Mouse (Mus musculus): Measurements from ENCODE around the gene Psen2. TPM values are rescaled to one million over a fixed set of nuclear protein-coding genes. Genes with fewer than 3 reads are reported as not detected.

Psen2 gene
- polyA plus RNA-seq (2015; fragmentation: Nextera tagmentation; extraction: Ambion mirVana) = 19.8 and 20.8 TPM in 2 replicates

- no peaks in the 10 kb centered on the region for H3K4me1 ChIP-seq (replicated peaks; ENCODE audit: insufficient read depth, low read length)
- H3K4me3 ChIP-seq (replicated peaks; ENCODE audit: low read depth, low read length) = no peak within 1 kb of the TSS
- no peak within 1 kb of the TSS for H3K27ac ChIP-seq
- ATAC-seq (replicated peaks; ENCODE audit: low FRiP score, low read depth) = no peak
- no peak within 1 kb of the TSS for H3K9ac ChIP-seq (ENCODE audit: low read depth, low read length)
- no peaks in the 10 kb centered on the region for H3K36me3 ChIP-seq (ENCODE audit: insufficient read depth, low read length)
- WGBS = 35% methylated on average over 7 of the region's 7 CpGs
- peak; percentile 71 for TF ChIP-seq CTCF (IDR thresholded peaks at IDR 0.05; ENCODE audit: low read depth)
- no peak for DNase-seq (ENCODE audit: low spot score)
- H3K4me2 ChIP-seq (ENCODE audit: low read length) = no peak within 1 kb of the TSS
- no peaks in the 10 kb centered on the region for H3K9me3 ChIP-seq (replicated peaks; ENCODE audit: low read length)
- H3K27me3 ChIP-seq (ENCODE audit: insufficient read depth, low read length) = no peaks in the 10 kb centered on the region
Observed at GRCm38 (mm10) chr1:180263364-180263997, at the start of gene Psen2. Gene Psen2 (minus strand): TSS chr1:180263438.

- Histone ChIP-seq H3K4me1 (replicated peaks; ENCODE audit: insufficient read depth, low read length) (peaks cover 8% of the 10 kb centered on the region; the same call in 1 of the 2 replicates), H3K4me2 (ENCODE audit: low read length) (no peak overlapping the region), H3K4me3 (replicated peaks; ENCODE audit: low read depth, low read length) (no peak overlapping the region), H3K36me3 (ENCODE audit: insufficient read depth, low read length) (no peaks in the 10 kb centered on the region), H3K27me3 (ENCODE audit: insufficient read depth, low read length) (no peaks in the 10 kb centered on the region), H3K9me3 (replicated peaks; ENCODE audit: low read length) (no peaks in the 10 kb centered on the region), H3K27ac (no peak overlapping the region), H3K9ac (ENCODE audit: low read depth, low read length) (no peak overlapping the region)
- ATAC-seq (replicated peaks; ENCODE audit: low FRiP score, low read depth) (no peak), DNase-seq (ENCODE audit: low spot score) (peak; percentile 58)
- 46% methylated on average over 6 of the region's 6 CpGs for WGBS
- TF ChIP-seq CTCF (IDR thresholded peaks at IDR 0.05; ENCODE audit: low read depth) = no peak
Observed at GRCm38 (mm10) chr1:180312792-180313311, 49.6 kb upstream of the Psen2 start.

- WGBS = 63% methylated on average over 6 of the region's 6 CpGs
- no peak for ATAC-seq (replicated peaks; ENCODE audit: low FRiP score, low read depth)
- Histone ChIP-seq H3K4me1 (replicated peaks; ENCODE audit: insufficient read depth, low read length) (peaks cover 11% of the 10 kb centered on the region; the same call in 1 of the 2 replicates), H3K27me3 (ENCODE audit: insufficient read depth, low read length) (no peaks in the 10 kb centered on the region), H3K9ac (ENCODE audit: low read depth, low read length) (no peak overlapping the region), H3K36me3 (ENCODE audit: insufficient read depth, low read length) (no peaks in the 10 kb centered on the region), H3K4me2 (ENCODE audit: low read length) (no peak overlapping the region), H3K27ac (no peak overlapping the region), H3K4me3 (replicated peaks; ENCODE audit: low read depth, low read length) (no peak overlapping the region), H3K9me3 (replicated peaks; ENCODE audit: low read length) (no peaks in the 10 kb centered on the region)
- TF ChIP-seq CTCF (IDR thresholded peaks at IDR 0.05; ENCODE audit: low read depth) = no peak
- DNase-seq (ENCODE audit: low spot score) = no peak
Observed at GRCm38 (mm10) chr1:180312286-180312685, 49.0 kb upstream of the Psen2 start.

GRCm38 (mm10) chr1:180308897-180309296, 45.7 kb upstream of the Psen2 start:
- no peaks in the 10 kb centered on the region for H3K27me3 ChIP-seq (ENCODE audit: insufficient read depth, low read length)
- no peaks in the 10 kb centered on the region for H3K9me3 ChIP-seq (replicated peaks; ENCODE audit: low read length)
- no peak overlapping the region for H3K27ac ChIP-seq
- H3K9ac ChIP-seq (ENCODE audit: low read depth, low read length) = no peak overlapping the region
- no peak overlapping the region for H3K4me2 ChIP-seq (ENCODE audit: low read length)
- no peak overlapping the region for H3K4me3 ChIP-seq (replicated peaks; ENCODE audit: low read depth, low read length)
- WGBS = 57% methylated on average over 4 of the region's 4 CpGs
- DNase-seq (ENCODE audit: low spot score) = no peak
- no peaks in the 10 kb centered on the region for H3K36me3 ChIP-seq (ENCODE audit: insufficient read depth, low read length)
- ATAC-seq (replicated peaks; ENCODE audit: low FRiP score, low read depth) = no peak
- TF ChIP-seq CTCF (IDR thresholded peaks at IDR 0.05; ENCODE audit: low read depth) = no peak
- H3K4me1 ChIP-seq (replicated peaks; ENCODE audit: insufficient read depth, low read length) = peaks cover 13% of the 10 kb centered on the region; the same call in 1 of the 2 replicates

- Histone ChIP-seq H3K27ac (no peak overlapping the region), H3K9me3 (replicated peaks; ENCODE audit: low read length) (no peaks in the 10 kb centered on the region), H3K4me1 (replicated peaks; ENCODE audit: insufficient read depth, low read length) (peaks cover 9% of the 10 kb centered on the region; the same call in 1 of the 2 replicates), H3K4me3 (replicated peaks; ENCODE audit: low read depth, low read length) (no peak overlapping the region), H3K36me3 (ENCODE audit: insufficient read depth, low read length) (no peaks in the 10 kb centered on the region), H3K27me3 (ENCODE audit: insufficient read depth, low read length) (no peaks in the 10 kb centered on the region), H3K4me2 (ENCODE audit: low read length) (no peak overlapping the region), H3K9ac (ENCODE audit: low read depth, low read length) (no peak overlapping the region)
- DNase-seq (ENCODE audit: low spot score) = no peak
- WGBS = 68% methylated on average over 2 of the region's 2 CpGs
- TF ChIP-seq CTCF (IDR thresholded peaks at IDR 0.05; ENCODE audit: low read depth) = no peak
- no peak for ATAC-seq (replicated peaks; ENCODE audit: low FRiP score, low read depth)
Observed at GRCm38 (mm10) chr1:180307661-180308060, 44.4 kb upstream of the Psen2 start.

- ATAC-seq (replicated peaks; ENCODE audit: low FRiP score, low read depth) = no peak
- H3K27me3 ChIP-seq (ENCODE audit: insufficient read depth, low read length) = no peaks in the 10 kb centered on the region
- H3K9me3 ChIP-seq (replicated peaks; ENCODE audit: low read length) = no peaks in the 10 kb centered on the region
- no peak for DNase-seq (ENCODE audit: low spot score)
- H3K9ac ChIP-seq (ENCODE audit: low read depth, low read length) = no peak overlapping the region
- no peaks in the 10 kb centered on the region for H3K36me3 ChIP-seq (ENCODE audit: insufficient read depth, low read length)
- no peak for TF ChIP-seq CTCF (IDR thresholded peaks at IDR 0.05; ENCODE audit: low read depth)
- WGBS = 62% methylated on average over 9 of the region's 9 CpGs
- H3K4me3 ChIP-seq (replicated peaks; ENCODE audit: low read depth, low read length) = no peak overlapping the region
- H3K4me1 ChIP-seq (replicated peaks; ENCODE audit: insufficient read depth, low read length) = peaks cover 9% of the 10 kb centered on the region; the same call in 1 of the 2 replicates
- H3K27ac ChIP-seq = no peak overlapping the region
- H3K4me2 ChIP-seq (ENCODE audit: low read length) = no peak overlapping the region
Observed at GRCm38 (mm10) chr1:180306889-180307288, 43.7 kb upstream of the Psen2 start.

Measured in kidney, postnatal 0 days (tissue).